Mouse (Mus musculus) heart, embryonic 14.5 days (tissue): Measurements from ENCODE around the gene Ccdc77. TPM values are rescaled to one million over a fixed set of nuclear protein-coding genes. Genes with fewer than 3 reads are reported as not detected.
A peak's percentile ranks its signal among the peaks of the same experiment; 100 is the strongest.

Experiments
- ATAC-seq: fragments of 200-750 bp; cut with Nextera tagmentation; 2 replicates; pipeline ENCODE4 v1.8.0; 2017; ENCODE audit warnings: low read depth, moderate TSS enrichment; ENCODE audit not compliant: insufficient number of reproducible peaks, insufficient read depth, low FRiP score
- H3K27ac ChIP-seq, 2 experiments: fragments of 200-500 bp in 1 of 2; fragments of 300-500 bp in 1 of 2; sonication (generic) in 1 of 2; replicated peaks in 1 of 2; 2 replicates each; pipeline ENCODE4 v1.5.1; 2012 to 2014; ENCODE audit warnings: low read depth in 2 of 2, low read length in 2 of 2, control low read depth in 1 of 2, mild to moderate bottlenecking in 1 of 2, mixed read lengths in 1 of 2; ENCODE audit not compliant: control insufficient read depth in 1 of 2, insufficient read depth in 1 of 2
- H3K27me3 ChIP-seq: fragments of 300-500 bp; sonication (generic); 2 replicates; pipeline ENCODE4 v1.6.1; 2014; ENCODE audit warnings: mild to moderate bottlenecking, low read length, control low read depth; ENCODE audit not compliant: control insufficient read depth, insufficient read depth
- H3K36me3 ChIP-seq: fragments of 300-500 bp; sonication (generic); 2 replicates; pipeline ENCODE4 v1.6.1; 2014; ENCODE audit warnings: mild to moderate bottlenecking, control low read depth, low read length, mixed read lengths; ENCODE audit not compliant: control insufficient read depth, insufficient read depth
- H3K4me1 ChIP-seq, 2 experiments: fragments of 200-500 bp in 1 of 2; fragments of 300-500 bp in 1 of 2; sonication (generic) in 1 of 2; 2 replicates each; pipeline ENCODE4 v1.6.1; 2012 to 2014; ENCODE audit warnings: low read length in 2 of 2, control low read depth in 1 of 2, mixed read lengths in 1 of 2; ENCODE audit not compliant: control insufficient read depth in 2 of 2, insufficient read depth in 2 of 2
- H3K4me2 ChIP-seq: fragments of 300-500 bp; sonication (generic); 2 replicates; pipeline ENCODE4 v1.6.1; 2014; ENCODE audit warnings: mild to moderate bottlenecking, low read length
- H3K4me3 ChIP-seq, 2 experiments: fragments of 200-500 bp in 1 of 2; fragments of 300-500 bp in 1 of 2; sonication (generic) in 1 of 2; 2 replicates each; pipeline ENCODE4 v1.5.1; 2012 to 2014; ENCODE audit warnings: low read length in 2 of 2, mild to moderate bottlenecking in 2 of 2, control low read depth in 1 of 2, low read depth in 1 of 2, moderate library complexity in 1 of 2; ENCODE audit not compliant: control insufficient read depth in 1 of 2, insufficient read depth in 1 of 2
- H3K9ac ChIP-seq: fragments of 300-500 bp; sonication (generic); 2 replicates; pipeline ENCODE4 v1.6.1; 2014; ENCODE audit warnings: mild to moderate bottlenecking, low read length
- H3K9me3 ChIP-seq: fragments of 300-500 bp; sonication (generic); 2 replicates; pipeline ENCODE4 v1.6.1; 2016; ENCODE audit warnings: low read length, control low read depth; ENCODE audit not compliant: control insufficient read depth
- WGBS: fragments of 180-500 bp; shearing (Covaris S2); extraction: QIAGEN DNeasy Blood & Tissue Kit; methylation state at CpG from one replicate; pipeline ENCODE4 v1.1.7; 2014; 5-methylcytosine and 5-hydroxymethylcytosine counted together
- polyA plus RNA-seq: library from polyadenylated mRNA; unstranded; fragments of >200 nt; fragmentation: Nextera tagmentation; extraction: Ambion mirVana; gene quantifications from 2 replicates; pipeline ENCODE4 v1.2.1, GENCODE M21; 2014

The Ccdc77 gene
- polyA plus RNA-seq, 1 experiment from 2014 or later: 21.8 TPM

GRCm38 (mm10) chr6:120291396-120292009, 72.7 kb downstream of the Ccdc77 start:
- WGBS: 65% methylated on average over 7 of the region's 7 CpGs
- Histone ChIP-seq H3K9me3 (no peaks in the 10 kb centered on the region), H3K4me1 (peaks cover 0 to 5% of the 10 kb centered on the region in 2 experiments; a peak in 2 of 4 replicates), H3K27me3 (peaks cover 25% of the 10 kb centered on the region), H3K4me2 (no peak overlapping the region), H3K27ac (no peak overlapping the region), H3K9ac (no peak overlapping the region), H3K4me3 (no peak overlapping the region), H3K36me3 (no peaks in the 10 kb centered on the region)
- no peak for ATAC-seq

GRCm38 (mm10) chr6:120289430-120289829, 74.7 kb downstream of the Ccdc77 start:
- peaks cover 9% of the 10 kb centered on the region; the same call in 1 of the 2 replicates for H3K27me3 ChIP-seq
- H3K36me3 ChIP-seq: no peaks in the 10 kb centered on the region
- no peak overlapping the region for H3K4me2 ChIP-seq
- H3K27ac ChIP-seq: no peak overlapping the region
- peaks cover 0 to 2% of the 10 kb centered on the region in 2 experiments; a peak in 2 of 4 replicates for H3K4me1 ChIP-seq
- no peak overlapping the region for H3K4me3 ChIP-seq
- no peak for ATAC-seq
- H3K9ac ChIP-seq: no peak overlapping the region
- 86% methylated on average over 4 of the region's 4 CpGs for WGBS
- H3K9me3 ChIP-seq: no peaks in the 10 kb centered on the region

DNA sequence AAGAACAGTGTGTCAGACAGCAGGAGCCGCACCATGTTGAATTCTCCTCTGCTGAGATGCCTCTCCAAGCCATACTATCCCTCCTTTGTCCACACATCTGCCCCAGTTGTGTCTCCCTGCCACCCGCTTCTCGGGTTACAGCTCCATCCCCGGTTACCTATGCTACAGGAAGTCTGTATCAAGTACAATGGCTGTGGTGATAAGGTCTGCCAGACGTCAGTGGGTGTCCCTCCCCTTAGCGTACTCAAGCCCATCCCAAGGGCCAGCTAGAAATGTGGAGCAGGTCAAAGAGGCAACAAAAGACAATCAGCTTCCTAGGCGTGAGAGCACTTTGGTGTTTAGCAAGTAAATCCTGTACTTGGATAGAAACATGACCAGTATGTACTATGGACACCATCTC, 75.6 kb downstream of the Ccdc77 start:
- Histone ChIP-seq H3K4me1 (peaks cover 0 to 2% of the 10 kb centered on the region in 2 experiments; a peak in 1 of 4 replicates), H3K9ac (no peak overlapping the region), H3K4me2 (no peak overlapping the region), H3K36me3 (no peaks in the 10 kb centered on the region), H3K9me3 (no peaks in the 10 kb centered on the region), H3K4me3 (no peak overlapping the region), H3K27ac (no peak overlapping the region), H3K27me3 (peaks cover 8% of the 10 kb centered on the region; the same call in 1 of the 2 replicates)
- 21% methylated on average over 7 of the region's 7 CpGs for WGBS
- no peak for ATAC-seq

GRCm38 (mm10) chr6:120287279-120287678, 76.9 kb downstream of the Ccdc77 start:
- no peak overlapping the region for H3K9ac ChIP-seq
- H3K4me2 ChIP-seq: no peak overlapping the region
- peaks cover 0 to 2% of the 10 kb centered on the region in 2 experiments; a peak in 1 of 4 replicates for H3K4me1 ChIP-seq
- no peak overlapping the region for H3K4me3 ChIP-seq
- no peaks in the 10 kb centered on the region for H3K9me3 ChIP-seq
- H3K36me3 ChIP-seq: no peaks in the 10 kb centered on the region
- H3K27me3 ChIP-seq: no peaks in the 10 kb centered on the region
- no peak overlapping the region for H3K27ac ChIP-seq
- WGBS: 81% methylated on average over 9 of the region's 9 CpGs
- no peak for ATAC-seq

DNA sequence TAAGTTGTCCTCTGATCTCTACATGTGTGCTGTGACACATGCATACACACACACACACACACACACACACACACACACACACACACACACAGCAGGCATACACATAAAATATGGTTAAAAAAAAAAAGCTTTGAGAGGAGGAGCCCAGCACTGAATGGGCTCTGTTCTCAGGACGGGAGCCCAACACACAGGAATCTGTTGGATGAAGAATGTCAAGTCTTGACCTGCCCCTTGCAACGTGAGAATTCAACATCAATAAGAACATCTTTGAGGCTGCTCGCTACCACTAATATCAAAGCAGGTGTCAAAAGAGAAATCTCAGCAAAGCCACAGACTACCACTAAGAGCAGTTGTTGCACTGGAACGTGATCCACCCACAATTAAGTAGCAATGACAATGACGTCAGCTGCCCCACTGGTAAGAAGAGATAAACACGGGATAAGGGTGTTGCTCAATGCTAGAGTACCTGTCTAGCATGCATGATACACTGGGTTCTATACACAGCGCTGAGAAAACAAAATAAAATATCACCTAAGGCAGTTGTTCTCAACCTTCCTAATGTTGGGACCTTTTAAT, 87.2 kb downstream of the Ccdc77 start:
- H3K4me2 ChIP-seq: no peak overlapping the region
- no peaks in the 10 kb centered on the region for H3K36me3 ChIP-seq
- no peak overlapping the region for H3K4me3 ChIP-seq
- H3K4me1 ChIP-seq: peaks cover 28 to 38% of the 10 kb centered on the region in 2 experiments
- no peaks in the 10 kb centered on the region for H3K9me3 ChIP-seq
- ATAC-seq: no peak
- H3K27ac ChIP-seq: no peak overlapping the region
- no peaks in the 10 kb centered on the region for H3K27me3 ChIP-seq
- 71% methylated on average over 7 of the region's 7 CpGs for WGBS
- no peak overlapping the region for H3K9ac ChIP-seq

GRCm38 (mm10) chr6:120275301-120275700, 88.9 kb downstream of the Ccdc77 start:
- Histone ChIP-seq H3K4me2 (peak overlapping the region; percentile 36), H3K27ac (peak overlapping the region; percentile 72 to 88), H3K4me3 (no peak overlapping the region), H3K9me3 (no peaks in the 10 kb centered on the region), H3K36me3 (no peaks in the 10 kb centered on the region), H3K4me1 (peaks cover 28 to 38% of the 10 kb centered on the region in 2 experiments), H3K9ac (peak overlapping the region; percentile 48), H3K27me3 (no peaks in the 10 kb centered on the region)
- no peak for ATAC-seq
- 26% methylated on average over 6 of the region's 6 CpGs for WGBS

GRCm38 (mm10) chr6:120274887-120275286, 89.3 kb downstream of the Ccdc77 start:
- Histone ChIP-seq H3K4me2 (peak overlapping the region; percentile 36), H3K36me3 (no peaks in the 10 kb centered on the region), H3K27ac (peak overlapping the region; percentile 72 to 88), H3K4me3 (no peak overlapping the region), H3K4me1 (peaks cover 28 to 38% of the 10 kb centered on the region in 2 experiments), H3K27me3 (no peaks in the 10 kb centered on the region), H3K9ac (peak overlapping the region; percentile 48), H3K9me3 (no peaks in the 10 kb centered on the region)
- ATAC-seq: peak; percentile 82
- 15% methylated on average over 4 of the region's 4 CpGs for WGBS
